Comparison of ENCODE assay signal across 11 mouse cellular contexts in the genomic region with DNA sequence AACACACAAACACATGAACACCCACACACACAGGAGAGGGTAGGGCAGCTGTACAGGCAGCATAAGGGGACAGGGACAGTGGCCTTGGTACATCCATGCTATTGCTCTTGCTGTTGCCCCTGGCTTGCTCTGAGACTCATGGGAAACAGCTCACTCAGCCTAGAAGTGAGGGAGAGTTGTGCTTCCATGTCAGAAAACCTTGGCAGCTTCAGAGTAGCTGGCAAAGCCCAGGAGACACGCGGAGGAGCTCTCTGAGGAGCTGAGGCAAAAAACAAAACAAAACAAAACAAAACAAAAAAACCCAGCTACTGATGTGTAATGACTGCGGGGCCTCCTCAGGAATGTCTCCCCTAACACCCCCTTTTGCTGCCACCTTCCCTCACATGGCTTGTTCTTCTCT.
"Had no signal": no experiment of that assay in that cellular context is flagged by ENCODE, and none has a peak within 500 bp of the region (broad histone marks: within the 10 kb centered on the region; RNA-seq: fewer than 3 reads in every experiment).

No protein-coding gene starts in this region.

- ATAC-seq: liver, embryonic 12.5 days had no signal

- H3K4me3 ChIP-seq: kidney, embryonic 15.5 days; limb, embryonic 15.5 days; liver, embryonic 12.5 days; midbrain, embryonic 13.5 days; myocyte; neural tube, embryonic 15.5 days had no signal

- DNase-seq: kidney, adult 2 months; kidney, postnatal 14 days; lung, postnatal 4 days; right cerebral cortex, adult 18-20 months had no signal

- H3K27me3 ChIP-seq: liver, embryonic 12.5 days had no signal

- H3K27ac ChIP-seq: kidney, embryonic 15.5 days; limb, embryonic 15.5 days; liver, embryonic 12.5 days; midbrain, embryonic 13.5 days; neural tube, embryonic 15.5 days; stomach, postnatal 0 days had no signal

- H3K36me3 ChIP-seq: kidney, embryonic 15.5 days; limb, embryonic 15.5 days; liver, embryonic 12.5 days; midbrain, embryonic 13.5 days; neural tube, embryonic 15.5 days had no signal

- H3K9ac ChIP-seq: kidney, embryonic 15.5 days; limb, embryonic 15.5 days; liver, embryonic 12.5 days; midbrain, embryonic 13.5 days; neural tube, embryonic 15.5 days had no signal

- H3K4me2 ChIP-seq: kidney, embryonic 15.5 days; limb, embryonic 15.5 days; liver, embryonic 12.5 days; midbrain, embryonic 13.5 days; neural tube, embryonic 15.5 days had no signal

- H3K9me3 ChIP-seq: kidney, embryonic 15.5 days; limb, embryonic 15.5 days; liver, embryonic 12.5 days; midbrain, embryonic 13.5 days; neural tube, embryonic 15.5 days had no signal
